Mouse (Mus musculus): ENCODE results near the gene Axin2. TPM values are rescaled to one million over a fixed set of nuclear protein-coding genes. Genes with fewer than 3 reads are reported as not detected.

The Axin2 gene
- polyA plus RNA-seq, 1 experiment from 2014 or later: 3.0 TPM

DNA sequence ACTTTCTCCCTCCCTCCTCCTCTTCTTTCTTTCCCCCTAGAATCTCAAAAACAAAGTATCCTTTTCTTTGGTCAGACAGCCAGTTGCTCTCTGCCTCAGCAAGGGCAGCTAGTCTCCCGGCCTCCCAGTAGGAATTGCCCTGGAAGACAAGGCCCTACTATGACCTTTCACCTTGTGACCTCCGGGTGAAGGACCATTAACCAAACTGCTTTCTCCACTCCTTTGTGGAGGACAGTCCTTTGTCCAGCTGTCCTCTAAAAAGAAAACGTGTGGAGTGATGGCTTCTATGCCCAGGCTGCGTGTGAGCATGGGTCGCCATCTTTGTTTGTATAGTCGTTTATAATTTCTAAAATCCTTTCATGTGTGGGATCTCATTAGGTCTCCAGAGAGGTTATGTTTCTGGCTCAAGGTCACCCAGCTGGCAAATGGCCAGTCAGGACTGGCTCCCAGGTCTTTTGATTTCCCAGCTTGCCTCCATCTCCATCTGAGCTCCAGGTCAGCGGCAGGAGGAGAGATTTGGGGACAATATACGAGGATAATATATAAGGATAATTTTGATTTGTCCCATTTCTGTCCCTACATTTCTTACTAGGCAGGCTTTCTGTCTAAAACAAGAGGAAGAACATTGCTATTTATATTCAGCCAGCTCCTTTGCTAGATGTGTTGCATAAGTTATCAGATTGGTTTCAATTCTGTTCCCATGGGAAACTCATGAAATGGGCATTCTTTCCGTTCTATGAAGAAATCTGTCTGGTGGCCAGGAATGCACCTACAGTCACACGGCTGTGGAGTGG is 75.2 kb downstream of the Axin2 start:
- Histone ChIP-seq H3K9ac (ENCODE audit: low read depth, low read length) (no peak overlapping the region), H3K9me3 (replicated peaks; ENCODE audit: control insufficient read depth, low read length) (peaks cover 4% of the 10 kb centered on the region), H3K27ac (ENCODE audit: low read depth, low read length) (no peak overlapping the region), H3K36me3 (ENCODE audit: control insufficient read depth, insufficient read depth, low read length) (no peaks in the 10 kb centered on the region), H3K4me2 (no peak overlapping the region), H3K27me3 (ENCODE audit: control insufficient read depth, insufficient read depth, low read length) (no peaks in the 10 kb centered on the region), H3K4me3 (ENCODE audit: low read depth, low read length) (no peak overlapping the region), H3K4me1 (ENCODE audit: control insufficient read depth, insufficient read depth, low read length) (no peaks in the 10 kb centered on the region)
- ATAC-seq (replicated peaks; ENCODE audit: insufficient number of reproducible peaks, low FRiP score, low TSS enrichment): no peak
- WGBS (ENCODE audit: insufficient replicate concordance): 78% methylated on average over 10 of the region's 10 CpGs

DNA sequence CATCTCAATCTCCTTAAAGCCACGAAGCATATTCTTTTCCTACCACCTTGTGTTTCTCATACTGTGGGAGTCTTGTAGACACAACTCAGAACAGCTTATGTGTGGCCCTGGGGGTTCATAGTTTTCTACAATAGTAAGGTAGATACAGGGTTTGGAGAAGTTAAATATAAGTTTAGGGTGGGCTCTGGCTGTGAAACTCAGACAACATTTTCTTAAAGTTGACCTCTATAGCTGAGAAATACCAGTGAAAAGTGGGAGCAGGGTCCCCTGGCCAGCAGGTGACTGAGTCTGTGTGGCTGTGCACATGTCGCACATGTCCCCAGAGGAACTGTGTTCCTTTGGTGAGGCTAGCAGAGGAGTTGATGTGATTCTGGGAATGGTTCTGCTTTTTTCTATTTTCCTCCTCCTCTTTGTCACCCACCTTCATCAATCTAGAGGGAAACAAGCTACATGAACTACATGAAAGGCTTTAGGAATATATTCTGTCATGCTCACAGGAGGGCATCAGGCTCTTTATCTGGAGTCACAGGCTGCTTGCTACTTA is 75.9 kb downstream of the Axin2 start:
- Histone ChIP-seq H3K9me3 (replicated peaks; ENCODE audit: control insufficient read depth, low read length) (peaks cover 9% of the 10 kb centered on the region), H3K27me3 (ENCODE audit: control insufficient read depth, insufficient read depth, low read length) (no peaks in the 10 kb centered on the region), H3K4me2 (no peak overlapping the region), H3K9ac (ENCODE audit: low read depth, low read length) (no peak overlapping the region), H3K4me1 (ENCODE audit: control insufficient read depth, insufficient read depth, low read length) (no peaks in the 10 kb centered on the region), H3K36me3 (ENCODE audit: control insufficient read depth, insufficient read depth, low read length) (no peaks in the 10 kb centered on the region), H3K4me3 (ENCODE audit: low read depth, low read length) (no peak overlapping the region), H3K27ac (ENCODE audit: low read depth, low read length) (no peak overlapping the region)
- no peak for ATAC-seq (replicated peaks; ENCODE audit: insufficient number of reproducible peaks, low FRiP score, low TSS enrichment)
- WGBS (ENCODE audit: insufficient replicate concordance): 78% methylated on average over 2 of the region's 2 CpGs

DNA sequence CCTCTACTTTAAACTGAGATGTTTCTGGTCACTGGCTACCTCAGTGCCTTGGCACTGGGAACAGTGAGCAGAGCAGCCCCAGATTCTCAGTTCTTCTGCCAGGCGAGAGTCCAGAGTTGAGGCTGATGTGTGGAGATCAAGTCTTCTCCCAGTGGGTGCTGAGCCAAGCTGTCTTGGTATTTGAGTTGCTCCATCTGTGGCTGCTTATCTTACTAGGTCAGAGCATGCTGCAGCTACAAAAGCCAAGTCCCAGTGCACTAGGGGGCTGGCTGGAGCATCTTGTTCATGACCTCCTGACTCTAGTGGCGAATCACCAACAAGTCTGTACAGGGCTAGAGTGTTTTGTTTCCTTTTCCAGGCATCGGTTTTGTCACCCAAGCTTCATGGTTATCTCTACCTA is 77.7 kb downstream of the Axin2 start:
- H3K27me3 ChIP-seq (ENCODE audit: control insufficient read depth, insufficient read depth, low read length): no peaks in the 10 kb centered on the region
- ATAC-seq (replicated peaks; ENCODE audit: insufficient number of reproducible peaks, low FRiP score, low TSS enrichment): no peak
- H3K27ac ChIP-seq (ENCODE audit: low read depth, low read length): no peak overlapping the region
- H3K4me2 ChIP-seq: no peak overlapping the region
- no peak overlapping the region for H3K9ac ChIP-seq (ENCODE audit: low read depth, low read length)
- no peaks in the 10 kb centered on the region for H3K4me1 ChIP-seq (ENCODE audit: control insufficient read depth, insufficient read depth, low read length)
- WGBS (ENCODE audit: insufficient replicate concordance): 80% methylated on average over 3 of the region's 3 CpGs
- H3K36me3 ChIP-seq (ENCODE audit: control insufficient read depth, insufficient read depth, low read length): no peaks in the 10 kb centered on the region
- peaks cover 9% of the 10 kb centered on the region for H3K9me3 ChIP-seq (replicated peaks; ENCODE audit: control insufficient read depth, low read length)
- H3K4me3 ChIP-seq (ENCODE audit: low read depth, low read length): no peak overlapping the region

Other genes with a start within 250 kb of the Axin2 start
- not detected in 2 replicates for gene E030025P04Rik, start 224.0 kb downstream of the Axin2 start, polyA plus RNA-seq (2014; fragmentation: Nextera tagmentation; extraction: Ambion mirVana)

All from heart, embryonic 11.5 days (tissue).